Mouse (Mus musculus) frontal cortex, postnatal 25 days (tissue): ENCODE measurements around the gene Ankar.

Source experiments
- DNase-seq, 2 experiments: peaks; one replicate each; pipeline ENCODE4 v3.0.0; 2022; ENCODE audit warnings: low spot score in 2 of 2

The Ankar gene

GRCm38 (mm10) chr1:72710753-72711653 lies 10.6 kb upstream of the Ankar start, which contains the start of gene Rpl37a:
Rpl37a (plus strand) TSS chr1:72711290.
- peak; percentile 95 for DNase-seq

GRCm38 (mm10) chr1:72707525-72707924 lies 7.1 kb upstream of the Ankar start:
- DNase-seq, result no peak

- no peak for DNase-seq
Observed at GRCm38 (mm10) chr1:72698651-72699050, 1.7 kb downstream of the Ankar start.

- no peak for DNase-seq
Observed at GRCm38 (mm10) chr1:72696256-72696655, 4.1 kb downstream of the Ankar start.

- no peak for DNase-seq
Observed at GRCm38 (mm10) chr1:72673070-72673469, 27.3 kb downstream of the Ankar start.

GRCm38 (mm10) chr1:72640658-72641410 lies 59.5 kb downstream of the Ankar start:
- DNase-seq, result peak; percentile 40 to 41

GRCm38 (mm10) chr1:72635221-72635620 lies 65.2 kb downstream of the Ankar start:
- DNase-seq, result no peak

GRCm38 (mm10) chr1:72612172-72612571 lies 88.2 kb downstream of the Ankar start:
- DNase-seq, result no peak

GRCm38 (mm10) chr1:72609887-72610877 lies 90.2 kb downstream of the Ankar start:
- no peak for DNase-seq

- DNase-seq, result no peak
Observed at GRCm38 (mm10) chr1:72609129-72609528, 91.2 kb downstream of the Ankar start.

- no peak for DNase-seq
Observed at GRCm38 (mm10) chr1:72606186-72606673, 94.1 kb downstream of the Ankar start.

GRCm38 (mm10) chr1:72602803-72603202 lies 97.6 kb downstream of the Ankar start:
- DNase-seq, result no peak

- no peak for DNase-seq
Observed at GRCm38 (mm10) chr1:72602186-72602585, 98.2 kb downstream of the Ankar start.

GRCm38 (mm10) chr1:72601233-72601632 lies 99.1 kb downstream of the Ankar start:
- no peak for DNase-seq

- DNase-seq, result no peak
Observed at GRCm38 (mm10) chr1:72600778-72601177, 99.6 kb downstream of the Ankar start.

GRCm38 (mm10) chr1:72599146-72600101 lies 101.0 kb downstream of the Ankar start:
- no peak for DNase-seq

- no peak for DNase-seq
Observed at GRCm38 (mm10) chr1:72596231-72596630, 104.1 kb downstream of the Ankar start.

GRCm38 (mm10) chr1:72595686-72596085 lies 104.7 kb downstream of the Ankar start:
- no peak for DNase-seq

GRCm38 (mm10) chr1:72593340-72593951 lies 106.9 kb downstream of the Ankar start:
- DNase-seq, result peak; percentile 46 to 50
